18 mouse cellular contexts compared by ENCODE assay signal in genomic region chr9:108054331-108055040, GRCm38 (mm10). TPM values are rescaled to one million over a fixed set of nuclear protein-coding genes. Genes with fewer than 3 reads are reported as not detected.
DNase-seq lines count a peak whose midpoint lies in the region; ATAC-seq and TF ChIP-seq lines count a peak whose summit lies in the region.
"Had no signal": no experiment of that assay in that cellular context is flagged by ENCODE, and none has a peak within 500 bp of the region (broad histone marks: within the 10 kb centered on the region; RNA-seq: fewer than 3 reads in every experiment).

No protein-coding gene starts in this region.

- no peak for TF ChIP-seq EP300 in stomach, postnatal 0 days (optimal IDR thresholded peaks at IDR 0.05)

- DNase-seq in cerebellum, adult 9-11 months: peak; percentile 40
- DNase-seq in R1 (ENCODE audit: low read depth, low spot score): peak; percentile 30
- no peak for DNase-seq in stomach, postnatal 0 days (ENCODE audit: low spot score)
- no peak for DNase-seq in lung, postnatal 10 days
- DNase-seq: adrenal gland, adult 2 months; B cell, adult 2 months; heart, adult 18-20 months; kidney, adult 11 months; kidney, postnatal 14 days; thymus, adult 2 months had no signal

- no peak for TF ChIP-seq CTCF in stomach, postnatal 0 days (IDR thresholded peaks at IDR 0.05; ENCODE audit: low read depth)

- H3K9ac ChIP-seq in intestine, embryonic 16.5 days (ENCODE audit: low read depth, low read length): peak overlapping the region; percentile 31; the same call in 1 of the 2 replicates
- H3K9ac ChIP-seq in intestine, embryonic 15.5 days: no peak overlapping the region
- no peak overlapping the region for H3K9ac ChIP-seq in stomach, postnatal 0 days (ENCODE audit: low read length)
- H3K9ac ChIP-seq: hindbrain, embryonic 15.5 days had no signal

- peaks cover 34% of the 10 kb centered on the region for H3K36me3 ChIP-seq in intestine, embryonic 16.5 days (ENCODE audit: control insufficient read depth, insufficient read depth, low read length)
- H3K36me3 ChIP-seq in intestine, embryonic 15.5 days: peaks cover 38% of the 10 kb centered on the region
- peaks cover 20% of the 10 kb centered on the region; the same call in 1 of the 2 replicates for H3K36me3 ChIP-seq in stomach, postnatal 0 days (ENCODE audit: control insufficient read depth, insufficient read depth, low read length)

- whole genome bisulfite sequencing in intestine, embryonic 16.5 days: 89% methylated on average over 22 of the region's 22 CpGs
- 88% methylated on average over 22 of the region's 22 CpGs for WGBS in intestine, embryonic 15.5 days
- WGBS in stomach, postnatal 0 days: 85% methylated on average over 22 of the region's 22 CpGs

- H3K9me3 ChIP-seq in intestine, embryonic 16.5 days (ENCODE audit: control insufficient read depth, low read length): no peaks in the 10 kb centered on the region
- H3K9me3 ChIP-seq in intestine, embryonic 15.5 days: no peaks in the 10 kb centered on the region
- no peaks in the 10 kb centered on the region for H3K9me3 ChIP-seq in stomach, postnatal 0 days (ENCODE audit: control insufficient read depth, low read length)
- H3K9me3 ChIP-seq: G1E; hindbrain, embryonic 15.5 days; midbrain, embryonic 10.5 days had no signal

- peak overlapping the region; percentile 16; the same call in 1 of the 2 replicates for H3K27ac ChIP-seq in intestine, embryonic 16.5 days (ENCODE audit: low read length)
- no peak overlapping the region for H3K27ac ChIP-seq in intestine, embryonic 15.5 days
- H3K27ac ChIP-seq in stomach, postnatal 0 days (replicated peaks): peak overlapping the region; percentile 56; the same call in 1 of the 2 replicates
- H3K27ac ChIP-seq: hindbrain, embryonic 15.5 days; midbrain, embryonic 10.5 days had no signal

- no peaks in the 10 kb centered on the region for H3K27me3 ChIP-seq in intestine, embryonic 16.5 days (replicated peaks; ENCODE audit: control insufficient read depth, insufficient read depth, low read length)
- H3K27me3 ChIP-seq in intestine, embryonic 15.5 days (replicated peaks): no peaks in the 10 kb centered on the region
- no peaks in the 10 kb centered on the region for H3K27me3 ChIP-seq in stomach, postnatal 0 days (ENCODE audit: control insufficient read depth, insufficient read depth, low read length)
- H3K27me3 ChIP-seq: hindbrain, embryonic 15.5 days had no signal

- no peak for ATAC-seq in cerebellum, adult (ENCODE audit: insufficient number of reproducible peaks, low FRiP score, low TSS enrichment)
- ATAC-seq in intestine, embryonic 16.5 days: no peak
- no peak for ATAC-seq in intestine, embryonic 15.5 days
- no peak for ATAC-seq in stomach, postnatal 0 days (ENCODE audit: low FRiP score, low TSS enrichment)
- ATAC-seq: forebrain, embryonic 14.5 days had no signal

- H3K4me2 ChIP-seq in intestine, embryonic 16.5 days (ENCODE audit: low read depth, low read length): no peak overlapping the region
- no peak overlapping the region for H3K4me2 ChIP-seq in intestine, embryonic 15.5 days (replicated peaks)
- H3K4me2 ChIP-seq in stomach, postnatal 0 days (replicated peaks; ENCODE audit: low read depth): no peak overlapping the region
- H3K4me2 ChIP-seq: hindbrain, embryonic 15.5 days had no signal

- peaks cover 31% of the 10 kb centered on the region for H3K4me1 ChIP-seq in intestine, embryonic 16.5 days (ENCODE audit: control insufficient read depth, insufficient read depth, low read length)
- peaks cover 35% of the 10 kb centered on the region for H3K4me1 ChIP-seq in intestine, embryonic 15.5 days (replicated peaks)
- 0 out of 2 replicates have a peak, but pooled peaks cover 4% of the 10 kb centered on the region for H3K4me1 ChIP-seq in stomach, postnatal 0 days (replicated peaks; ENCODE audit: control insufficient read depth, insufficient read depth)

- no peak overlapping the region for H3K4me3 ChIP-seq in intestine, embryonic 16.5 days (ENCODE audit: low read length)
- H3K4me3 ChIP-seq in intestine, embryonic 15.5 days (replicated peaks): no peak overlapping the region
- H3K4me3 ChIP-seq in stomach, postnatal 0 days (ENCODE audit: low read depth, low read length): no peak overlapping the region
- H3K4me3 ChIP-seq: erythroblast, embryonic 14.5 days; hindbrain, embryonic 15.5 days; midbrain, embryonic 10.5 days had no signal

RNA-seq across cellular contexts. Expression of gene Amigo3, which starts 1.5 kb away (rescaled TPM):
- polyA plus RNA-seq in intestine, embryonic 16.5 days (2015; fragmentation: Nextera tagmentation; extraction: Ambion mirVana): 3.2 and 4.2 TPM in 2 replicates
- 3.1 and 3.2 TPM in 2 replicates for polyA plus RNA-seq in intestine, embryonic 15.5 days (2015; fragmentation: Nextera tagmentation; extraction: Ambion mirVana)
- polyA plus RNA-seq in stomach, postnatal 0 days (2015; fragmentation: Nextera tagmentation; extraction: Ambion mirVana): 2.8 and 2.9 TPM in 2 replicates

RNA-seq across cellular contexts. Expression of gene Gmppb, which starts 5.4 kb away (rescaled TPM):
- 105 and 115 TPM in 2 replicates for polyA plus RNA-seq in intestine, embryonic 16.5 days (2015; fragmentation: Nextera tagmentation; extraction: Ambion mirVana)
- polyA plus RNA-seq in intestine, embryonic 15.5 days (2015; fragmentation: Nextera tagmentation; extraction: Ambion mirVana): 61.8 and 79.2 TPM in 2 replicates
- 48.5 and 49.5 TPM in 2 replicates for polyA plus RNA-seq in stomach, postnatal 0 days (2015; fragmentation: Nextera tagmentation; extraction: Ambion mirVana)

RNA-seq across cellular contexts. Expression of gene Mst1, which starts 25.8 kb away (rescaled TPM):
- 1.8 and 2.0 TPM in 2 replicates for polyA plus RNA-seq in intestine, embryonic 16.5 days (2015; fragmentation: Nextera tagmentation; extraction: Ambion mirVana)
- 0.98 and 2.2 TPM in 2 replicates for polyA plus RNA-seq in intestine, embryonic 15.5 days (2015; fragmentation: Nextera tagmentation; extraction: Ambion mirVana)
- 4.4 and 4.8 TPM in 2 replicates for polyA plus RNA-seq in stomach, postnatal 0 days (2015; fragmentation: Nextera tagmentation; extraction: Ambion mirVana)
- polyA plus RNA-seq: forebrain, embryonic 14.5 days had no signal

RNA-seq across cellular contexts. Expression of gene Rnf123, which starts 28.7 kb away (rescaled TPM):
- 20.3 and 22.3 TPM in 2 replicates for polyA plus RNA-seq in intestine, embryonic 16.5 days (2015; fragmentation: Nextera tagmentation; extraction: Ambion mirVana)
- 18.6 and 23.7 TPM in 2 replicates for polyA plus RNA-seq in intestine, embryonic 15.5 days (2015; fragmentation: Nextera tagmentation; extraction: Ambion mirVana)
- 13.8 and 15.7 TPM in 2 replicates for polyA plus RNA-seq in stomach, postnatal 0 days (2015; fragmentation: Nextera tagmentation; extraction: Ambion mirVana)

RNA-seq across cellular contexts. Expression of gene Apeh, which starts 39.9 kb away (rescaled TPM):
- polyA plus RNA-seq in intestine, embryonic 16.5 days (2015; fragmentation: Nextera tagmentation; extraction: Ambion mirVana): 105 and 109 TPM in 2 replicates
- 76.5 and 96.8 TPM in 2 replicates for polyA plus RNA-seq in intestine, embryonic 15.5 days (2015; fragmentation: Nextera tagmentation; extraction: Ambion mirVana)
- polyA plus RNA-seq in stomach, postnatal 0 days (2015; fragmentation: Nextera tagmentation; extraction: Ambion mirVana): 35.4 and 38.4 TPM in 2 replicates

Comparison
In these comparisons a context has a peak if more than half of its experiments do, and no peak if none do; other contexts are left out.
1. DNase-seq: peak in cerebellum, adult 9-11 months (single experiment) and R1 (single experiment); none in stomach, postnatal 0 days (single experiment) and lung, postnatal 10 days (single experiment).